31 mouse cellular contexts compared by ENCODE assay signal in the genomic region with DNA sequence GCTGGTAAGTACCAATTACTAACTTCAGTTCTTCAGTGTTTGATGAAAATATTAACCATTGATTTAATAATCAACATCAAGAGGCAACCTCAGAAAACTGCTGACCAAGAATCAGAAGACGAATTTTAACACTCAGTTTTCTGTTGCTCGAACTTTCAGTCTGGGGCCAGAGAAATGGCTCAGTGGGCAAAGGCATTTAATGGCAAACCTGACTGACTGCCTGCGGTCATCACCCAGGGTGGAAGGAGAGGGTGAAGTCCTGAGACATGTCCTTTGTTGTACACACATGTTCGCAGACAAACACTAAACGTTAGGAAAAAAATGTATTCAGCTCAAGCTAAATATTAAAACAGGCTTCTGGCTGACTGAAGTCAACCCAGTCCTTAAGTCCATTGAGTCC.
"Had no signal": no experiment of that assay in that cellular context is flagged by ENCODE, and none has a peak within 500 bp of the region (broad histone marks: within the 10 kb centered on the region; RNA-seq: fewer than 3 reads in every experiment).

No protein-coding gene starts in this region.

- H3K4me2 ChIP-seq: limb, embryonic 12.5 days; limb, embryonic 13.5 days; limb, embryonic 15.5 days; liver, embryonic 11.5 days; liver, embryonic 12.5 days; liver, embryonic 13.5 days; liver, embryonic 15.5 days; lung, embryonic 14.5 days; lung, embryonic 15.5 days; midbrain, embryonic 12.5 days; midbrain, embryonic 13.5 days; midbrain, embryonic 15.5 days; neural tube, embryonic 12.5 days; neural tube, embryonic 13.5 days had no signal

- H3K27ac ChIP-seq: limb, embryonic 10.5 days; limb, embryonic 12.5 days; limb, embryonic 13.5 days; limb, embryonic 15.5 days; liver, embryonic 12.5 days; liver, embryonic 13.5 days; liver, embryonic 14.5 days; liver, embryonic 15.5 days; lung, embryonic 15.5 days; macrophage; midbrain, embryonic 10.5 days; midbrain, embryonic 12.5 days; midbrain, embryonic 13.5 days; midbrain, embryonic 15.5 days; neural tube, embryonic 12.5 days; neural tube, embryonic 13.5 days had no signal

- H3K36me3 ChIP-seq: limb, embryonic 10.5 days; limb, embryonic 13.5 days; limb, embryonic 15.5 days; liver, embryonic 12.5 days; liver, embryonic 13.5 days; liver, embryonic 15.5 days; lung, embryonic 15.5 days; midbrain, embryonic 10.5 days; midbrain, embryonic 12.5 days; midbrain, embryonic 13.5 days; midbrain, embryonic 15.5 days; neural tube, embryonic 12.5 days; neural tube, embryonic 13.5 days had no signal

- H3K4me1 ChIP-seq: limb, embryonic 13.5 days had no signal

- ATAC-seq: liver, embryonic 12.5 days; liver, postnatal 0 days; lung, postnatal 0 days; midbrain, embryonic 13.5 days; midbrain, embryonic 15.5 days; midbrain, embryonic 16.5 days had no signal

- H3K9me3 ChIP-seq: limb, embryonic 10.5 days; limb, embryonic 12.5 days; limb, embryonic 13.5 days; limb, embryonic 15.5 days; liver, embryonic 12.5 days; liver, embryonic 13.5 days; liver, embryonic 15.5 days; lung, embryonic 15.5 days; midbrain, embryonic 10.5 days; midbrain, embryonic 12.5 days; midbrain, embryonic 13.5 days; midbrain, embryonic 15.5 days; neural tube, embryonic 12.5 days; neural tube, embryonic 13.5 days had no signal

- H3K9ac ChIP-seq: limb, embryonic 12.5 days; limb, embryonic 13.5 days; limb, embryonic 15.5 days; liver, embryonic 12.5 days; liver, embryonic 13.5 days; liver, embryonic 14.5 days; liver, embryonic 15.5 days; liver, postnatal 0 days; lung, embryonic 14.5 days; lung, embryonic 15.5 days; midbrain, embryonic 12.5 days; midbrain, embryonic 13.5 days; midbrain, embryonic 15.5 days; neural tube, embryonic 12.5 days; neural tube, embryonic 13.5 days had no signal

- H3K4me3 ChIP-seq: limb, embryonic 10.5 days; limb, embryonic 12.5 days; limb, embryonic 13.5 days; limb, embryonic 15.5 days; liver, embryonic 12.5 days; liver, embryonic 13.5 days; liver, embryonic 15.5 days; lung, embryonic 15.5 days; megakaryocyte, embryonic 14.5 days; midbrain, embryonic 10.5 days; midbrain, embryonic 12.5 days; midbrain, embryonic 13.5 days; midbrain, embryonic 15.5 days; myocyte; neural tube, embryonic 12.5 days; neural tube, embryonic 13.5 days had no signal

- H3K27me3 ChIP-seq: limb, embryonic 12.5 days; limb, embryonic 13.5 days; limb, embryonic 15.5 days; liver, embryonic 12.5 days; liver, embryonic 13.5 days; liver, embryonic 15.5 days; lung, embryonic 15.5 days; megakaryocyte, embryonic 14.5 days; midbrain, embryonic 12.5 days; midbrain, embryonic 13.5 days; midbrain, embryonic 15.5 days; neural tube, embryonic 12.5 days; neural tube, embryonic 13.5 days had no signal

- DNase-seq: left cerebral cortex, postnatal 4 days; liver; liver, embryonic 13.5 days; liver, postnatal 0 days; lung, adult 18-20 months; lung, adult 2 months; lung, embryonic 14.5 days; lung, postnatal 10 days; lung, postnatal 14 days; lung, postnatal 36 days; lung, postnatal 4 days had no signal
